Mouse (Mus musculus) kidney, adult 2 months (tissue): Measurements from ENCODE around the gene AI467606. TPM values are rescaled to one million over a fixed set of nuclear protein-coding genes. Genes with fewer than 3 reads are reported as not detected.

Source experiments
- DNase-seq: peaks from one replicate; pipeline ENCODE4 v3.0.0; 2021
- H3K27ac ChIP-seq: fragments of 200-500 bp; 2 replicates; pipeline ENCODE4 v1.5.1; 2012; ENCODE audit warnings: low read depth, low read length, control low read depth, inconsistent platforms; ENCODE audit not compliant: insufficient read depth
- H3K27me3 ChIP-seq: fragments of 200-500 bp; replicated peaks from 2 replicates; pipeline ENCODE4 v1.6.1; 2012; ENCODE audit warnings: mild to moderate bottlenecking, moderate library complexity, low read length, inconsistent platforms; ENCODE audit not compliant: control insufficient read depth, insufficient read depth
- H3K36me3 ChIP-seq: fragments of 200-500 bp; 2 replicates; pipeline ENCODE4 v1.6.1; 2012; ENCODE audit warnings: mild to moderate bottlenecking, moderate library complexity, low read length, inconsistent platforms; ENCODE audit not compliant: control insufficient read depth, insufficient read depth
- H3K4me1 ChIP-seq: fragments of 200-500 bp; 2 replicates; pipeline ENCODE4 v1.6.1; 2011; ENCODE audit warnings: low read length; ENCODE audit not compliant: control insufficient read depth, insufficient read depth
- H3K4me3 ChIP-seq: fragments of 200-500 bp; 2 replicates; pipeline ENCODE4 v1.5.1; 2011; ENCODE audit warnings: mild to moderate bottlenecking, low read depth, low read length, control low read depth; ENCODE audit not compliant: insufficient read depth
- CTCF ChIP-seq: fragments of 200-500 bp; conservative IDR thresholded peaks from 2 replicates; pipeline ENCODE4 v1.5.1; 2011; ENCODE audit warnings: low read depth, mild to moderate bottlenecking, control low read depth, low read length, moderate library complexity, mixed read lengths; ENCODE audit not compliant: insufficient read depth, insufficient read length
- POLR2A ChIP-seq: fragments of 200-500 bp; IDR thresholded peaks from one replicate; pipeline ENCODE4 v1.6.1; 2011; ENCODE audit warnings: low read depth, low read length, control low read depth
- WGBS: fragments of 180-500 bp; shearing (Covaris S2); methylation state at CpG from one replicate; pipeline ENCODE4 v1.1.7; 2018; 5-methylcytosine and 5-hydroxymethylcytosine counted together
- polyA plus RNA-seq: library from polyadenylated mRNA; depleted of rRNA; stranded (reverse); fragments of >200 nt; gene quantifications from 2 replicates; pipeline ENCODE4 v1.2.3, GENCODE M21; 2012

AI467606 gene
- polyA plus RNA-seq, 1 experiment, result 7.7 TPM

- 68% methylated on average over 4 of the region's 4 CpGs for WGBS
- Histone ChIP-seq H3K4me1 (peaks cover 11% of the 10 kb centered on the region), H3K36me3 (no peaks in the 10 kb centered on the region), H3K27ac (no peak overlapping the region), H3K27me3 (no peaks in the 10 kb centered on the region), H3K4me3 (no peak overlapping the region)
- TF ChIP-seq POLR2A (no peak), CTCF (no peak)
- DNase-seq, result no peak
Observed at GRCm38 (mm10) chr7:127073221-127073620, 17.9 kb upstream of the AI467606 start.

DNA sequence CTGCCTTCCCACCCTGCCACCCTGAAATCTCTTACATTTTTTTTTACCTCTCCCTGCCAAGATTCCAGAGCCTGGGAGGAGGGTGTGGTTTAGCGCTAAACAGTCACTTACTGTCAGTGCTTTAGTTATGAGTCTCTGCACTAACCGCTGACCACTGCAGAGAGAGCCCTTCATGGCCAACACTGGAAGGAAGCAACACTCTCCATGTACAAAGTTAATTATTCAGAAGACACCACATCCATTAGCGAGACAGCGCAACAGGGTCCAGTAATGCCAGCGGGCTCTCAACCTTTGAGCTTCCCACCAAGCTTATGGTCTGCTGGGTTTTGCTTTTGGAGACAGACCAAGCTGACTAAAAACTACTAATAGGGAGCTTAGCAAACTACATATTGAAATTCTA is 15.0 kb upstream of the AI467606 start:
- Histone ChIP-seq H3K4me3 (no peak overlapping the region), H3K4me1 (peaks cover 13% of the 10 kb centered on the region), H3K27me3 (no peaks in the 10 kb centered on the region), H3K27ac (peak overlapping the region; percentile 53; the same call in 1 of the 2 replicates), H3K36me3 (no peaks in the 10 kb centered on the region)
- TF ChIP-seq CTCF, result no peak
- no peak for TF ChIP-seq POLR2A
- peak; percentile 79 for DNase-seq
- WGBS, result 54% methylated on average over 5 of the region's 5 CpGs

- H3K36me3 ChIP-seq, result no peaks in the 10 kb centered on the region
- H3K4me1 ChIP-seq, result peaks cover 15% of the 10 kb centered on the region
- H3K27me3 ChIP-seq, result no peaks in the 10 kb centered on the region
- TF ChIP-seq CTCF, result peak; percentile 33
- TF ChIP-seq POLR2A, result no peak
- WGBS, result 97% methylated on average over 3 of the region's 3 CpGs
- no peak overlapping the region for H3K4me3 ChIP-seq
- no peak for DNase-seq
- H3K27ac ChIP-seq, result no peak overlapping the region
Observed at GRCm38 (mm10) chr7:127077692-127078091, 13.5 kb upstream of the AI467606 start.

DNA sequence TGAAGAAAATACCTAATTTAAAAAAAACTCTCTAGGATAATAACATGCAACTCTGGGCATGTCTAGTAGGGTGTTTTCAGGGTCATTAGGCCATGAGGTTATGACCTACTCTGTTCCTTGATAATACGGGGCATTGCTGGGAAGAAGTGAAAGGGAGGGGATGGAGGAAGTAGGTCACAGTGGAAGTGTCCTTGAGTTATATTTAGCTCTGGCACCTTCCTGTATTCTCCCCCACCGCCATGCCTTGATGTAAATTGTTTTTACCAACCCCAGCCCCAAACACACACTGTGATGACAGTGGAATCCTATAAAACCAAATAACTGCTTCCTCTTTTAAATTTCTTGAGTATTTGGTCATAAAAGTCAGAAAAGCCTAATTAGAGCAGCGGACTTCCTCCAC is 11.1 kb upstream of the AI467606 start:
- no peak overlapping the region for H3K4me3 ChIP-seq
- DNase-seq, result no peak
- TF ChIP-seq CTCF (no peak), POLR2A (no peak)
- no peak overlapping the region for H3K27ac ChIP-seq
- peaks cover 15% of the 10 kb centered on the region for H3K4me1 ChIP-seq
- WGBS, result 45% methylated on average over 3 of the region's 3 CpGs
- no peaks in the 10 kb centered on the region for H3K27me3 ChIP-seq
- no peaks in the 10 kb centered on the region for H3K36me3 ChIP-seq

GRCm38 (mm10) chr7:127082271-127082670 is 8.9 kb upstream of the AI467606 start:
- no peak overlapping the region for H3K4me3 ChIP-seq
- H3K27ac ChIP-seq, result no peak overlapping the region
- 84% methylated on average over 8 of the region's 8 CpGs for WGBS
- H3K27me3 ChIP-seq, result no peaks in the 10 kb centered on the region
- H3K4me1 ChIP-seq, result peaks cover 4% of the 10 kb centered on the region; the same call in 1 of the 2 replicates
- no peaks in the 10 kb centered on the region for H3K36me3 ChIP-seq
- no peak for DNase-seq
- TF ChIP-seq POLR2A (no peak), CTCF (no peak)

GRCm38 (mm10) chr7:127082995-127083394 is 8.2 kb upstream of the AI467606 start:
- Histone ChIP-seq H3K36me3 (no peaks in the 10 kb centered on the region), H3K27ac (no peak overlapping the region), H3K4me1 (peaks cover 4% of the 10 kb centered on the region; the same call in 1 of the 2 replicates), H3K4me3 (no peak overlapping the region), H3K27me3 (no peaks in the 10 kb centered on the region)
- no peak for TF ChIP-seq CTCF
- TF ChIP-seq POLR2A, result no peak
- no peak for DNase-seq
- WGBS, result 58% methylated on average over 2 of the region's 2 CpGs

GRCm38 (mm10) chr7:127083689-127084088 is 7.5 kb upstream of the AI467606 start:
- DNase-seq, result no peak
- TF ChIP-seq POLR2A, result no peak
- no peak for TF ChIP-seq CTCF
- no peak overlapping the region for H3K27ac ChIP-seq
- whole genome bisulfite sequencing, result 72% methylated on average over 4 of the region's 4 CpGs
- no peaks in the 10 kb centered on the region for H3K27me3 ChIP-seq
- H3K36me3 ChIP-seq, result no peaks in the 10 kb centered on the region
- peaks cover 4% of the 10 kb centered on the region; the same call in 1 of the 2 replicates for H3K4me1 ChIP-seq
- H3K4me3 ChIP-seq, result no peak overlapping the region
